ENCODE assay signal across 8 mouse cellular contexts in the genomic region with DNA sequence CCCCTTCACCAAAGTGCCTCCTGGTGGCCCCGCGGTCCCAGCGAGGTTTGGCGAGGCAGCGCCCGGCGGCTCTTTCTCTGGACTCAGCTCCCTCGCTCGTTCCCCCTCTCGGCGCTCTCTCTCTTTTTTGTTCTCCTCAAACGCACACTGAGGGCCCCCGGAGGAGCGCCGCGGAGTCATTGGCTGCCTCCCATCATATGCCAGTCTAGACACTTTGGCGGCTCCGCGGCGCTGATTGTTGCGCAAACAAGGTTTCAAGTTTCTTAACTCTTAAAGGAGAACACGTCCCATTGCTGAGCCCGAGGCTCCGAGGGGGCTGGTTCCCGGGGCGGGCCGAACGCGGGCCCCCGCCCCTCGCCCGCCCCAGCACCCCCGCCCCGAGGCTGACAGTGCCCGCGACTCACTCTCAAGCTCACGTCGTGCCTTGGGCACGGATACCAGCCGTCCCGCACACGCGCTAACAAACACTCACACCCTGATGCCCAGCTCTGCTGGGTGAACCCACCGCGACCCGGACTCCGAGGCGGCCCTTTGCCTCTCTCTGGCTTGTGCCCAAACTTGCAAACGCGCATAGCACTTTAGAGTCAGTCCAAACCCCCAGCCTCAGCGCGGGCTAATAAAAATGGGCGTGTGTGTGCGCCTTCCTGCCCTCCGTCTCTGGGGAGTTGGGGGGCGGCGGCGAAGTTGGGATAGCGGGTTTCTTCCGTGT. TPM values are rescaled to one million over a fixed set of nuclear protein-coding genes. Genes with fewer than 3 reads are reported as not detected.
DNase-seq lines count a peak whose midpoint lies in the region; ATAC-seq and TF ChIP-seq lines count a peak whose summit lies in the region.

A gene (minus strand): TSS at position 207 of the 709 bp plus-strand sequence.

- peak within 1 kb of the TSS; percentile 88 for H3K4me2 ChIP-seq in lung, embryonic 16.5 days (ENCODE audit: low read depth, low read length)

- TF ChIP-seq CTCF in G1E (IDR thresholded peaks at IDR 0.05; ENCODE audit: low read depth, low read length) = no peak

- peak within 1 kb of the TSS; percentile 73 for H3K4me3 ChIP-seq in G1E (ENCODE audit: low read depth, low read length)
- peak within 1 kb of the TSS; percentile 85 for H3K4me3 ChIP-seq in lung, embryonic 16.5 days (ENCODE audit: low read length)

- H3K9me3 ChIP-seq in G1E (replicated peaks) = peaks cover 14% of the 10 kb centered on the region
- H3K9me3 ChIP-seq in lung, embryonic 16.5 days (ENCODE audit: control insufficient read depth, low read length) = no peaks in the 10 kb centered on the region

- WGBS in lung, embryonic 16.5 days = under 1% methylated on average over 60 of the region's 60 CpGs

- peaks cover 82% of the 10 kb centered on the region for H3K4me1 ChIP-seq in G1E (ENCODE audit: insufficient read depth, low read depth, low read length)
- peaks cover 21% of the 10 kb centered on the region for H3K4me1 ChIP-seq in lung, embryonic 16.5 days (replicated peaks; ENCODE audit: control insufficient read depth, insufficient read depth, low read length)

- peak within 1 kb of the TSS; percentile 95 for H3K9ac ChIP-seq in lung, embryonic 16.5 days (ENCODE audit: low read length)

- peaks cover 40% of the 10 kb centered on the region for H3K27me3 ChIP-seq in G1E (ENCODE audit: insufficient read depth, low read length)
- H3K27me3 ChIP-seq in lung, embryonic 16.5 days (ENCODE audit: control insufficient read depth, insufficient read depth, low read depth, low read length) = no peaks in the 10 kb centered on the region

- peak within 1 kb of the TSS; percentile 98 for H3K27ac ChIP-seq in lung, embryonic 16.5 days (ENCODE audit: low read length)

- DNase-seq in G1E (ENCODE audit: low spot score) = peak; percentile 88
- DNase-seq in c-Kit-positive CD71-positive TER-119-negative erythroid progenitor cells, embryonic 14.5 days (ENCODE audit: low read depth) = peak; percentile 81
- peak; percentile 46 for DNase-seq in layer of hippocampus, adult 9-10 months (ENCODE audit: low spot score)
- peak; percentile 92 for DNase-seq in ovary, adult 18-20 months (ENCODE audit: low spot score)
- peak; percentile 66 to 73 for DNase-seq in thymus, postnatal 36 days

- peak; percentile 31; the same call in 1 of the 2 replicates for ATAC-seq in G1E (ENCODE audit: extremely low read depth, insufficient number of reproducible peaks, low FRiP score, poor library complexity, severe bottlenecking)
- peak; percentile 29; the same call in 1 of the 2 replicates for ATAC-seq in frontal cortex, adult (ENCODE audit: low TSS enrichment)
- peak; percentile 61 to 66 for ATAC-seq in hematopoietic stem cell, adult 5-6 weeks (replicated peaks in 1 of 2; ENCODE audit: insufficient read depth in 1 of 2, low FRiP score in 2 of 2, low TSS enrichment in 1 of 2, low read depth in 1 of 2, poor library complexity in 2 of 2, severe bottlenecking in 2 of 2)
- peak; percentile 80 for ATAC-seq in lung, embryonic 16.5 days (ENCODE audit: low read depth)

- H3K36me3 ChIP-seq in G1E (replicated peaks) = no peaks in the 10 kb centered on the region
- no peaks in the 10 kb centered on the region for H3K36me3 ChIP-seq in lung, embryonic 16.5 days (ENCODE audit: control insufficient read depth, insufficient read depth, low read length)

RNA-seq across cellular contexts. Expression of the gene that starts here (rescaled TPM):
- total RNA-seq in G1E (2014; fragmentation: Nextera tagmentation) (0.39 and 0.98 TPM in 2 replicates), G1E (2017) (0.44 and 0.81 TPM in 2 replicates)
- 1.6 and 2.1 TPM in 2 replicates for polyA plus RNA-seq in G1E (2012)
- total RNA-seq in hematopoietic stem cell, adult 5-6 weeks (2017) = 2.6 and 3.9 TPM in 2 replicates
- 6.8 and 8.6 TPM in 2 replicates for polyA plus RNA-seq in lung, embryonic 16.5 days (2015; fragmentation: Nextera tagmentation; extraction: Ambion mirVana)

Comparison
In these comparisons a context has a peak if more than half of its experiments do, and no peak if none do; other contexts are left out.
1. Peak in every context shown above with its lines: DNase-seq, ATAC-seq, H3K4me3 ChIP-seq and H3K27ac ChIP-seq.
2. ATAC-seq: peak in every context shown above with its lines; median percentile 80 in lung, embryonic 16.5 days; 64 in hematopoietic stem cell, adult 5-6 weeks; 31 in G1E; 29 in frontal cortex, adult.